Comparison of ENCODE assay signal across 24 mouse cellular contexts in the genomic region with DNA sequence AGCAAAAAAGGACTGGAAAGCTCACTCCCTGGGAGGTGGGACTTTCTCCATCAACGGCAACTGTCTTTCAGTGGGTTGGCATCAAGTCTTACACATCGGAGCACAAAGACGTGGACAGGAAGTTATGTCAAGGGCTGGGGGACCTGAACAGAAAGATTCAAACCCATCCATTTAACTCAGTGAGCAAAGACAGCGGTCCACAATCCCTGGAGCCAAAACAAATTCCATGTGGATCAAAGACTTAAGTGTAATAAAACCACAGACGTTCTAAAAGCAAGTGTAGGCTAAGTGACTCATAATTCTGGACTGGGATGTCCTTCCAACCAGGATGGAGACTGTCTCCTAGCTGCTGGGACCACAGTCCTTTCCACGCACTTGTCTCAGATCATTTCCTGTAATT. TPM values are rescaled to one million over a fixed set of nuclear protein-coding genes. Genes with fewer than 3 reads are reported as not detected.
"Had no signal": no experiment of that assay in that cellular context is flagged by ENCODE, and none has a peak within 500 bp of the region (broad histone marks: within the 10 kb centered on the region; RNA-seq: fewer than 3 reads in every experiment).

No protein-coding gene starts in this region.

- DNase-seq: kidney, adult 11 months; kidney, adult 9 months; kidney, postnatal 14 days; layer of hippocampus, adult 9-11 months; liver, postnatal 0 days; lung, embryonic 14.5 days; retina, postnatal 1 day; right cerebral cortex, postnatal 4 days; thymus, postnatal 36 days had no signal

- H3K36me3 ChIP-seq: midbrain, embryonic 13.5 days; neural tube, embryonic 12.5 days; neural tube, embryonic 15.5 days; stomach, embryonic 15.5 days had no signal

- H3K27ac ChIP-seq: layer of hippocampus, adult 2 months; liver, embryonic 14.5 days; macrophage; midbrain, embryonic 13.5 days; neural tube, embryonic 12.5 days; neural tube, embryonic 15.5 days; stomach, embryonic 15.5 days had no signal

- H3K4me1 ChIP-seq: neural tube, embryonic 12.5 days had no signal

- H3K4me2 ChIP-seq: liver, embryonic 11.5 days; lung, embryonic 14.5 days; midbrain, embryonic 13.5 days; neural tube, embryonic 12.5 days; neural tube, embryonic 15.5 days; stomach, embryonic 15.5 days had no signal

- H3K27me3 ChIP-seq: midbrain, embryonic 13.5 days; neural tube, embryonic 12.5 days; neural tube, embryonic 15.5 days; stomach, embryonic 15.5 days had no signal

- H3K4me3 ChIP-seq: layer of hippocampus, adult 2 months; midbrain, embryonic 13.5 days; neural tube, embryonic 12.5 days; neural tube, embryonic 15.5 days; stomach, embryonic 15.5 days had no signal

RNA-seq across cellular contexts. Expression of a gene that starts 19.8 kb away (rescaled TPM):
- polyA plus RNA-seq: limb, embryonic 11.5 days; liver, embryonic 14.5 days; liver, postnatal 0 days; macrophage had no signal

RNA-seq across cellular contexts. Expression of a gene that starts 31.1 kb away (rescaled TPM):
- polyA plus RNA-seq: large intestine, adult 2 months; limb, embryonic 11.5 days; limb, embryonic 14.5 days; liver, embryonic 11.5 days; liver, embryonic 14.5 days; liver, postnatal 0 days; lung, embryonic 14.5 days; lung, postnatal 0 days; macrophage; midbrain, embryonic 13.5 days; midbrain, embryonic 16.5 days; neural tube, embryonic 12.5 days; neural tube, embryonic 15.5 days; stomach, embryonic 15.5 days; urinary bladder, adult 2 months had no signal

RNA-seq across cellular contexts. Expression of a gene that starts 42.9 kb away (rescaled TPM):
- polyA plus RNA-seq: limb, embryonic 11.5 days; liver, postnatal 0 days; macrophage had no signal

RNA-seq across cellular contexts. Expression of a gene that starts 53.5 kb away (rescaled TPM):
- polyA plus RNA-seq: kidney, embryonic 16.5 days; large intestine, adult 2 months; limb, embryonic 11.5 days; liver, embryonic 11.5 days; liver, embryonic 14.5 days; liver, postnatal 0 days; lung, embryonic 14.5 days; lung, postnatal 0 days; macrophage; stomach, embryonic 15.5 days had no signal
